Mouse (Mus musculus) activated CD4-positive, CD25-positive, alpha-beta regulatory T cell, adult 4 months (primary cell): ENCODE measurements at regions not wholly inside any gene's neighbourhood (a gene's known extent, or its start where the extent isn't known, plus 50 kb on each side); places are given as distances from the start of the nearest gene placed in this dataset.

Source experiments
- ATAC-seq: one replicate; pipeline ENCODE4 v1.8.0; 2017

GRCm38 (mm10) chr12:80017376-80017929, 95.4 kb downstream of the Zfp36l1 start:
- no peak for ATAC-seq

DNA sequence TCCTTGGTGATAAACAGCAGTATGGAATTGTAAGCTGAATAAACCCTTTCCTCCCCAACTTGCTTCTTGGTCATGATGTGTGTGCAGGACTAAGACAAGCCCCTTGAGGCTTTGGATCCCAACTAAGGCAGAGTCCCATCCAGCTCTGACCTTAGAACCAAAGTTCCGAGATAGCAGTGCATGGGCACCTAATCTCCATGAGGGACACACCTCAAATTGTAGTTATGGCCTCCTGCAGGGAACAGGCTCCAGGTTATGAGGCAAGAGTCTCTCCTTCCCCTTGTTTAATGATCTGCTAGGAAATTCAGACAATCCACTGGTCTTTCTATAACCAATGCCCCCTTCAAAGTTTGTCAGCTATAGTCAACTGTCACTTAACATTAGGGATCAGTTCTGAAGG, 96.9 kb downstream of the Zfp36l1 start:
- no peak for ATAC-seq

GRCm38 (mm10) chr12:80014598-80014983, 98.2 kb downstream of the Zfp36l1 start:
- peak; percentile 44 for ATAC-seq

DNA sequence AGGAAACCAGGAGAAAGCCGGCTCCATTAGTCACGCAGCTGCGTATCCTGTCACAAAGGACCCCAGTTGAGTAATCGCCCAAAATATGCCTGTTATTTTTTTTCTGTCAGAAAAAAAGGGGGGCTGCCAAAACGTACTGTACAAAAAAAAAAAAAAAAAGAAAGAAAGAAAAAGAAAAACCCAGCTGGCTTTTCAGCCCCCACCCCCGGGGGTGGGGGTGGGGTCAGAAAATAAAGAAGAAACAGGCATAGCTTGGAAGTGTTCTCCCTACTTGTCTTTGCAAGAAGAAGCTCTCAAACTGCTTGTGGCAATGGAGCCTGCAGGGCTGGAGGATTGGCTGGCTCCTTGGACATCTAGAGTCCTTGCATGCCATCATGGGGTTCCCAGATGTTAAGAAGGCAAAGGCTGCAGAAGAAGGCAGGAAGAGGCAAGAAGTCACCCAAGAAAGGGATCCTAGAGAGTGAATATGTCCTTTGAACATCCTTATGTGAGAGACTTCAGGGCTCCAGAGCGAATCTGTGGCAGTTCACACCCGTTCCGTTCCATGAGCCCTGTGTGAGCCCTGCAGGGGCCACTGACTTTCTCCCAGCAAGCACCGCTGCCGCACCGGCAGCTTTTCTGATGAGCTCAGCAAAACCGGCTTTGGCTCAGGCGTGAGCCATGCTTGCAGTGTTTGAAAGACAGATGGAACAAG, 98.8 kb downstream of the Zfp36l1 start:
- peak; percentile 75 for ATAC-seq

- no peak for ATAC-seq
These were observed 99.3 kb downstream of the Zfp36l1 start for GRCm38 (mm10) chr12:80013577-80013903.

GRCm38 (mm10) chr12:80011916-80012315, 100.9 kb downstream of the Zfp36l1 start:
- ATAC-seq, result no peak

GRCm38 (mm10) chr12:80010947-80011346, 101.9 kb downstream of the Zfp36l1 start:
- ATAC-seq, result no peak

GRCm38 (mm10) chr12:80010220-80010619, 102.6 kb downstream of the Zfp36l1 start:
- no peak for ATAC-seq

GRCm38 (mm10) chr12:80007849-80008248, 105.0 kb downstream of the Zfp36l1 start:
- ATAC-seq, result no peak

DNA sequence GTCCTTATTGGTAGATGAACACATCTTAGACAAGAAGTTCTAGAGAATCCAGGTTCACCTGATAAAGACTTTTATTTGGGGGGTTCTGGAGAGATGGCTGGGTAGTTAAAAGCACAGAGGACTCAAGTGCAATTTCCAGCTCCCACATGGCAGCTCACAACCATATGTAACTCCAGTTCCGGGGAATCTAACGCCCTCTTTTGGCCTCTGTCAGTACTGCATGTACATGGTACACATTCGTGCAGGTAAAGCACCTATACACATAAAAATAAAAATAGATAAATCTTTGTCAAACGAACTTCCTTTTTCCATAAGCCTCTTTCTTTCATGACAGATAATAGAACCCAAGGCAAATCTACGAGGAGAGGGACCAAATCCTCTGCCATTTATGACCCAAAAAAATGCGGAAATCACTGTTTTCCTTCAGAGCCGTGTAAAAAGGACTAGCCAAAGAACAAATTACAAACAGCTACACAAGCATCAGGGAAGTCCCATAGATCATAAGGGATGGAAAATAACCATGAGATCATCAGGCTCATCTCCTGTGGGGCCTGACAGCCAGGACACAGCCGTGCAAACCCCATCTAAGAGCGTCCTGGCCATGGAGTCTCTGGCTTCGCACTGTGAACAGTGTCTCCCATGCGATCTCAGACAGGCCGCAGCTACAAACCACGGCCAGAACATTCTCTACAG, 107.4 kb downstream of the Zfp36l1 start:
- ATAC-seq, result no peak

DNA sequence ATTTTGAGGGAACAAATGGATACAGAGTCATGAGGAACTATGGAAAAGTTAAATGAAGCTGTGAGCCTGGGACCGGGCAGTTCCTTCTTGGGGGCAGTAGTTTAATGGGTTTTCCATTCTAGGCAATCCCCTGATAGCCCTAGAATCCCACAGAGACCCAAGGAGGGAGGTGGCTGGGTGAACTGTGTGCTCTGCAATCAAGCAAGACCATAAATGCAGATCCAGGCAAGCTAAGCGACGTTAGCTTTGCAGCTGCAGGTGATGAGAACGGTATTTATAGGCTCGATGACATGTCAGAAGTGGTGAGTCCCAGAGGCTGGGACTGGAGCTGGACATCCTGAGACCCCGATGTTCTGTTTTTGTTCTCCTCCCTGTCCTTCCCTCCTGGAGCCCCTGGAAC, 108.2 kb downstream of the Zfp36l1 start:
- ATAC-seq, result no peak

DNA sequence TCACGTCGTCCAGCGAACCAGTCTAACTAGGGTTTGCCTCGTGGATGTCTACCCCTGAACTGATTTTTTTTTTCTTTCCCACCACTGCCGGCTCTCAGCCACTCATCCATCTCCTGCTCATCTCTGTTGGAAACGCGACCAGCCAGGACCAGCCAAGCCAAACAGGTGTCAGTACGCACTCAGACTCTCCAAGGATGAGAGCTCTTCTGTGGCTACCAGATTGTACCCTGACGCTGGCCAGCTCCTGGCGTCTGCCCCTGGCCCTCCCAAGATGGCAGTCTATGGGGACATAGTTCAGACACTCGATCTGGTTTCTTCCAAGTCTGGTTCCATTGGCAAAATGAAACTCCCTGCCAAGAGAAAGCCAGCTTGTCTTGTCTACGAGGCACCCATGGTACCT, 109.3 kb downstream of the Zfp36l1 start:
- no peak for ATAC-seq

DNA sequence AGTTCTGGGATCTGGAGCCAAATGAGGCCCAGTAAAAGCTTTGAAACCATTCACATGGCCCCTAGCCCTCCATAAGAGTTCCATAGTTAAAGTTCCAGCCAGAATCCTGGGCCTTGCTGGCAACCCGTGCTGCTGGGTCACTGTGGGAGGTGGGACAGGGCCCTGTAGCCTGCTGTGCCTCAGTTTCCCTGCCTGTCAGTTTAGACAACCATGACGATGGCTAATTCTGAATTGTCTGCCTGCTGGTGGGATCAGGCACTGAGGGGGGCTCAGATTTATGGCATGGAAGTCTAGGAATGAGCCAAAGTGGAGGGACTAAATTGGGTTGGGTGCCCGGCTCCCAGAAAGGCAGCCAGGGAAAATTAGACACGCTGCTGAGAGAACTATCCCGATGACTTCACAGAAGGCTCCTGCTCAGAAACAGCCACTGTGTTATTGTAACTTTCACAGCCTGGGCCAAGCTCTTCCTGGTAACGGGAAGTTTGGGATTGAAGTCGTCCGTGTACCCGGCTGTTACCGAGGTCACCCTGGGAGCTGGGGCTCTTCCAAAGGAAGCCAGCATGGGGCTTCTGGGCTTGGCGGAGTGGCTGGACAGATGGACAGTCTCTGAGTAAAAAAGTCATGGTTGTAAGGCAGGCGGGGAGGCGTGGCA, 110.2 kb downstream of the Zfp36l1 start:
- ATAC-seq, result no peak

DNA sequence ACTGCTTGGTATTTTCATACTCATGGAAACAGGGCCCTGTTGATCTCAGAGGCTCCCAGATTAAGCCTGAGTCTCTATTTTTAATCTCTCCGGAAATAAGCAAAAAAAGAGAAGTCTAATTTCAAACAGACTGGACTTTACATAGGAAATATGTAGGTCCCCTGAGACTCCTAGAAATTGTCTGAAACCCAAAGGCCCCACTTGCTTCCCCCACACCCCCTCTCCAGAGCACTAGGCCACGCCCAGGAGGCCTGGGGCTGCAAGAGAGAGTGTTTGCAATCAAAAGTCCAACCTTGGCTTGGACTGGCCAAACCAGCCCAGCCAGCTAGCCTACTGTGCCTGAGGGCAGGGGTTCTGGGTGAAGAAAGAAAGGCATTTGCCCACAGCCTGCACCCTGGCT, 111.0 kb downstream of the Zfp36l1 start:
- no peak for ATAC-seq

- ATAC-seq, result no peak
These were observed 112.9 kb downstream of the Zfp36l1 start for GRCm38 (mm10) chr12:79999868-80000370.

DNA sequence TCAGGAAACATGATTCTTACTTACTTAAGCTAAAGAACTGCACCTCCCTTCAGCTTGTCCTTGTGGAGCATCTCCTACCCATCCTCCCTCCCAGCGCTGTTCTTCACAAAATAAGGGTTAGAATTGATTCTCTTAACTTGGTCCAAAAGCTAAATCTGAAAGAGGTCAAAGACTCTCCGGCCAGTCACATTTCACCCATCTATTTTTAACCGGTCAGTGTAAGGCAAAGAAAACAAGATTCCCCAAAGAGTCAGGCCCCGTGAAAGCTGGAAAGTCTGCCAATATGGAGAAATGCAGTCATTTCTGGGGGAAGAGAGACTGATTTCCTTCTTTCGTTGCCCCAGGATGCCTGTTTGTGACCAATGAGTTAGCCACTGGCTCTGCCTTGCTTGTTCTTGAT, 114.0 kb downstream of the Zfp36l1 start:
- ATAC-seq, result no peak

DNA sequence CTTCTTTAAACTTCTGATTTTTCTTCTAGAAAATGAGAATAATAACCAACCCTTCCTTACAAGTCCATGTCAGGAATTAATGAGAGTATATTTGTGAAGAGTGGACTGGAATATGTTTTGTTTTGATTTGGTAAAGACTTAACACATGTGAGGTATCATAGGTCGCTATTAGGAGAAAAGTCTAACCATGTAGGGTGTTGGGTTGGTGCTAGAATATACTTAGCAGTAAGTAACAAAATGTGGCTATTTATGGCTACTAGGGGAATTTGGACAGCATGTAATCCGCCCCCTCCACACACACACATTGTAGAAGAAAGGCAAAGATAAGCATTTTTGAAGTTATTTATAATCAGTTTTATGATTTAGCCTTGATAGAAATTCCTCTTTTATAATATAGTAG, 114.5 kb downstream of the Zfp36l1 start:
- ATAC-seq, result no peak

DNA sequence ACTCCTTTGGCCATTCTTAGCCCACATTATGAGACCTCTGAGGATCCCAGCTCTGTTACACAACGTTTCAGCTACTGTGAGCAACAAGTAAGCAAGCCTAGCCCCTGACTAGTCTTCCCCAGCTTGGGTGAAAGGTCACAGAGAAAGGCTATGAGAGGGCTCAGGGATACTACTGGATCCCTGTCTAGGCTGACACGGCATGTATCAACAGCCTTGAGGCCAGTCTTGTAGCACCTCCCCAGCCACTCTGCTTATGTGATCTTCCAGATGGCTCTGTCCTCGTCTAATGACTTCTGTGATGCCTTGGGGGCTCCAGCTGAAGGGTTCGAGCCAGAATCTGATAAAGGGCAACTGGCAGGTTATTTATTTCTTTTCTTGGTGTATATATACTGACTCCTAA, 115.6 kb downstream of the Zfp36l1 start:
- no peak for ATAC-seq

DNA sequence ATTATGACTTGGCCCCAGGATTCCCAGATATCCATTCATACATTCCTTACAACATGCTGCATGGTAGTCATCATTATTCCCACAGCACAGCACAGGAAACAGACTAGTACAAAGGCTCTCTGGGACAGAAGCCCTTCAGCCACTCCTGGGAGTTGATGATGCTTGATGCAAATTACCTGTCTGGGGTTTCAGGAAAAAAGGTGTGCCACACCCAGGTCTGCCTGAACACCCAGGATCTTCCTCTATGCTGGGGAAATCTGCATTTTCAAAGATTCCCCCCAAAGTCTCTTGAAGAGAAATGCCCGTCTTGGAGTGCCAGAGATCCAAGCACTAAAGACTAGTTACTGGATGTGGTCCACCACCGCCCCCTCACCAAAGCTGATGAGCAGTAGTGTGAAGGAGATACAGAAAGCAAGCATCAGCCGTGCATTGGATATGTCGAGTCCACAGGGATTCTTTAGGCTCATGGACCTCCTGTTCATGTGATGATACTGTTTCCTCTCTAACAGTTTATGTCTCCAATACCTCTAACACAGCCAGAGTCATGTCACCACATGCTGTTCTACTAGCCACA, 117.2 kb downstream of the Zfp36l1 start:
- ATAC-seq, result no peak

DNA sequence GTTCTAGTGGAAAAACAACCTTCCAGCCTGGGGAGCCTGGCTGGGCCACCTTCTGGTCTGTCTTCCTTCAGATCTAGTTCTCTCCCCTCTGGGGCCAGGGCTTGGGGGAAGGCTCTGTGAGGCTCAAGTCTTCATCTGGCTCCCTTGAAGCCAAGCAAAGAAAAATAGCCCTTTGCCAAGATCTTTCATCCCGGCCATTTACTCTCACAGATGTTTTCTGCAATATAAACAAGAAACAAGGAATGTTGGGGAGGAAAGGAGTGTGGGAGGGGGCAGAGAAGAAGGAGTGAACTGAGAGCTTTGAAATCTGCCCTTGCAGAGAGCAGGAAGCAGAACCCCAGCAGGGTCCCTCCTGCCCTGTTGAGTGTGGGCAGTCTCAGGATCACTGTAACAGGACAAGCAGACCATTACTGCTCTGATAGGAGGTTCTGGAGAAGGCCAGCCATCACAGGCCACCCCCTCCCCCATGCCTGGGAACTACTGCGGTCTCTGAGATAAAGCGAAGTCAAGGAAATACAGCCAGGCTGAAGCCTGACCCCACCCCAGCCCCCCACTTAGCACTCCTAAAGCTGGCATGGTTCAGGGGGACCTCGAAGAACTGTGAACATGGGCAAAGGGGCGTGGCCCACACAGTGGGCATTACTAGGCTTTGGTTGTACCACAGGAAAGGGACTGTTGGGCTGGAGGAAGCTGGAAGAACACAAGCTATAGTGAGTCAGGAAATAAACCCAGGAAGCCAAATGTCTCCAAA, 118.8 kb downstream of the Zfp36l1 start:
- no peak for ATAC-seq

DNA sequence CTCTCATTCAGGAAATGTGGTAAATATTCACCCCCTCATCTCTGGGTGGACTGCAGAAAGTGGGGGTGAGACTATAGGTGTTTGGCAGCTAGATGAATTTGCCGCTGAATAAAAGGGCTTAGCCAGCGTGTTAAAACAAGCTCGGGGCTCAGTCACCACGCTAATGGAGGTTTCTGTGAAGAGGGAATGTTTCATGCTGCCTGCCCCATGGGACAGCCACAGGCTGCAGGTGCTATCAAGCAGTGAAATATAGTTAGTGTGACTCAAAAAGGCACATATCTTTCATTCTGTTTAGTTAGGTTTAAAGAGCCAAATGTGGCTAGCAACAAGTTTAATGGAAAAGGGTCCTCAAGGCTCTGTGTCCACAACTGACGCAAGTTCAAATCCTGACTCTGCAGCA, 121.5 kb downstream of the Zfp36l1 start:
- ATAC-seq, result no peak

DNA sequence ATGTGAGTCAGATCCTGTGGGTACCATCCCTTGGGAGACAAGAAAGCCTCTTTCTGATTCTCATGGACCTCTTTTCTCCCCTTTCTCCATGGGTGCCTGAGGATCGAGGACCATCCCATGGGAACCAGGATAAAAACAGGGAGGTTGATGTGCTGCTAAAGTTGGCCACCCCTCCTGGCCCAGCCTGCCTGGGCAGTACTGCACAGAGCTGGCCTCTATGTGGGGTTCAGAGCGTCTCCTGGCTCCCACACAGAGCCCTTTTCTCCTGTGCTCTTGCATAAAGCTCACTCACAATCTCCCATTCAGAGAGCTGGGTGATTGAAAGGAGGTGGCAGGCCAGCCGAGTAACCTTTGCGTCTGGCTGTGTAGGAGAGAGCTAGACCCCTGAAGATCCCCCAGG, 122.1 kb downstream of the Zfp36l1 start:
- no peak for ATAC-seq
